Mouse (Mus musculus) cortical plate, adult 2 months (tissue): Measurements from ENCODE around the gene Syne1.

Experiments used
- CTCF ChIP-seq: fragments of 200-500 bp; IDR thresholded peaks from 2 replicates; pipeline ENCODE4 v1.5.1; 2011; ENCODE audit warnings: mild to moderate bottlenecking, control low read depth, low read length; ENCODE audit not compliant: insufficient read depth; ENCODE audit errors: extremely low read depth
- POLR2A ChIP-seq: fragments of 200-500 bp; IDR thresholded peaks from 2 replicates; pipeline ENCODE4 v1.6.1; 2011; ENCODE audit warnings: mild to moderate bottlenecking, low read length, control low read depth; ENCODE audit not compliant: insufficient read depth; ENCODE audit errors: extremely low read depth

- TF ChIP-seq POLR2A: no peak
- TF ChIP-seq CTCF: no peak
These were observed 475.6 kb downstream of the Syne1 start for GRCm38 (mm10) chr10:5075724-5076123.
